Comparison of ENCODE assay signal across 32 mouse cellular contexts in the genomic region with DNA sequence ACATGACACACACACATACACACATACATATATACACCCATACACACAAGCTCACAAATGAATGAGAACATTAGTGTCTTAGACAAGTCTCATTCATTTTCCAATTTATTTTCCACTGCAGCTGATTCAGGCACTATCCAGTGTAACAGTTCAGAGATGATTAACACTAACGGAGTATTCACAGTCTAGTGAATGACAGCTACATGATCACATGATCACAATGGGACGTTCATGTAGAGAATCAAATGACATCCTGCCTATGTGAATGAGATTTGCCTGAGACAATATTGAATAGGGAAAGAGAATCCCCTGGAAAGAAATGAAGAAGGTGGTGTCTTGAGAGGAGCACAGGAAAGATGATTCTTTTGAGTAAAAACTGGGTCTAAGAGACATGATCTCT.
"Had no signal": no experiment of that assay in that cellular context is flagged by ENCODE, and none has a peak within 500 bp of the region (broad histone marks: within the 10 kb centered on the region; RNA-seq: fewer than 3 reads in every experiment).

No protein-coding gene starts in this region.

- H3K9ac ChIP-seq: limb, embryonic 12.5 days; limb, embryonic 13.5 days; limb, embryonic 15.5 days; liver, embryonic 12.5 days; liver, embryonic 13.5 days; liver, embryonic 14.5 days; liver, embryonic 15.5 days; liver, postnatal 0 days; lung, embryonic 14.5 days; lung, embryonic 15.5 days; midbrain, embryonic 12.5 days; midbrain, embryonic 13.5 days; midbrain, embryonic 15.5 days; neural tube, embryonic 12.5 days had no signal

- H3K27ac ChIP-seq: limb, embryonic 12.5 days; limb, embryonic 13.5 days; limb, embryonic 15.5 days; liver, embryonic 12.5 days; liver, embryonic 13.5 days; liver, embryonic 14.5 days; liver, embryonic 15.5 days; lung, embryonic 15.5 days; macrophage; midbrain, embryonic 10.5 days; midbrain, embryonic 12.5 days; midbrain, embryonic 13.5 days; midbrain, embryonic 15.5 days; neural tube, embryonic 12.5 days had no signal

- H3K4me2 ChIP-seq: limb, embryonic 12.5 days; limb, embryonic 13.5 days; limb, embryonic 15.5 days; liver, embryonic 11.5 days; liver, embryonic 12.5 days; liver, embryonic 13.5 days; liver, embryonic 15.5 days; lung, embryonic 14.5 days; lung, embryonic 15.5 days; midbrain, embryonic 11.5 days; midbrain, embryonic 12.5 days; midbrain, embryonic 13.5 days; midbrain, embryonic 15.5 days; neural tube, embryonic 12.5 days had no signal

- H3K27me3 ChIP-seq: limb, embryonic 12.5 days; limb, embryonic 13.5 days; limb, embryonic 15.5 days; liver, embryonic 12.5 days; liver, embryonic 13.5 days; liver, embryonic 15.5 days; lung, embryonic 15.5 days; megakaryocyte, embryonic 14.5 days; midbrain, embryonic 12.5 days; midbrain, embryonic 13.5 days; midbrain, embryonic 15.5 days; neural tube, embryonic 12.5 days had no signal

- ATAC-seq: liver, embryonic 12.5 days; liver, postnatal 0 days; lung, postnatal 0 days; midbrain, embryonic 13.5 days; midbrain, embryonic 15.5 days; midbrain, embryonic 16.5 days had no signal

- H3K4me1 ChIP-seq: limb, embryonic 15.5 days; liver, embryonic 12.5 days; liver, embryonic 13.5 days; liver, embryonic 15.5 days; lung, embryonic 15.5 days; megakaryocyte, embryonic 14.5 days; midbrain, embryonic 10.5 days; midbrain, embryonic 12.5 days; midbrain, embryonic 13.5 days; midbrain, embryonic 15.5 days; neural tube, embryonic 12.5 days had no signal

- H3K9me3 ChIP-seq: limb, embryonic 10.5 days; limb, embryonic 12.5 days; limb, embryonic 13.5 days; limb, embryonic 15.5 days; liver, embryonic 12.5 days; liver, embryonic 13.5 days; liver, embryonic 15.5 days; lung, embryonic 15.5 days; megakaryocyte, embryonic 14.5 days; midbrain, embryonic 10.5 days; midbrain, embryonic 12.5 days; midbrain, embryonic 13.5 days; midbrain, embryonic 15.5 days; neural tube, embryonic 12.5 days had no signal

- H3K4me3 ChIP-seq: limb, embryonic 10.5 days; limb, embryonic 12.5 days; limb, embryonic 13.5 days; limb, embryonic 15.5 days; liver, embryonic 12.5 days; liver, embryonic 13.5 days; liver, embryonic 15.5 days; lung, embryonic 15.5 days; megakaryocyte, embryonic 14.5 days; midbrain, embryonic 10.5 days; midbrain, embryonic 12.5 days; midbrain, embryonic 13.5 days; midbrain, embryonic 15.5 days; myocyte; neural tube, embryonic 12.5 days had no signal

- DNase-seq: left cerebral cortex, postnatal 4 days; liver; liver, embryonic 13.5 days; liver, postnatal 0 days; lung, adult 18-20 months; lung, adult 2 months; lung, embryonic 14.5 days; lung, postnatal 10 days; lung, postnatal 14 days; lung, postnatal 36 days; lung, postnatal 4 days; midbrain, embryonic 14.5 days had no signal

- H3K36me3 ChIP-seq: limb, embryonic 10.5 days; limb, embryonic 12.5 days; limb, embryonic 13.5 days; limb, embryonic 15.5 days; liver, embryonic 12.5 days; liver, embryonic 13.5 days; liver, embryonic 15.5 days; lung, embryonic 15.5 days; midbrain, embryonic 10.5 days; midbrain, embryonic 12.5 days; midbrain, embryonic 13.5 days; midbrain, embryonic 15.5 days; neural tube, embryonic 12.5 days had no signal
